Mouse (Mus musculus): ENCODE data around the gene Selenbp1. TPM values are rescaled to one million over a fixed set of nuclear protein-coding genes. Genes with fewer than 3 reads are reported as not detected.

Selenbp1 gene
- total and polyA plus RNA-seq, 3 experiments: 109 to 365 TPM; not detected in 1

DNA sequence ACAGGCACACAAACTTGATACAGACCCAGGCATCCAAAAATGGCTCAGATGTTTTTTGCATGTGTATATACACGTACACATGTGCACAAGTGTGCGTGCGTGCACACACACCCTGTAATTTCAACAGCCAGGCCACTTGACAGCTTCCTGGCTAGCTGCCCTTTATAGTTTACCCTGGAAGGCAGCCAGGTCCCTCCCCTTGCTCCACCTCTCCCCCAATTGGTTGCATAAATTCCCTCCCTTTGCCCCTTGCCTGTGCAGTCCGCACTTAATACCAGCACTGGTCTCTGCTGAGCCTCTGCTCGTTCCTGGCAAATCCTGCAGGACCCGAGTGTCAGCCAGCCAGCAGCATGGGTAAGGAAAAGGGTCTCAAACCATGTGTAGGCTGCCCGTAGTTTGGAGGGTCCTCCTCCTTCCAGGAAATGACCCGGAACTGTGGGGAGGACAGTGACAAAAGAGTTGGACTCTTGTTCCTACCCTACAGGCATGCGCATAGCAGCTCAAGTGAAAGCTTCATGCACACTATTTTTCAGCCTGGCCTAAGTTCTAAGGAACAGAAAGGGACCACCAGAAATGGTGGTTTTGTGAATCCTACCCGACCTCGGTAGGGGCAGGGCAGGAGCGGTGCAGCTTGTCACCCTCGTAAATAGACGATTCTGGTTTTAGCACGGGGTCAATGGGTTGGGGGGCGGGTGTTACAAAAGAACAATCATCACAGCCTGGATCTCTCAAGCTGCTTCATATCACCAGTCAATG is at the start of gene Selenbp1 (continued):
- peak; percentile 91 for TF ChIP-seq ETS1 (IDR thresholded peaks at IDR 0.05; ENCODE audit: low read depth, low read length)
- no peak for TF ChIP-seq TAL1 (IDR thresholded peaks at IDR 0.05; ENCODE audit: low read length)
- TF ChIP-seq BHLHE40 (IDR thresholded peaks at IDR 0.05; ENCODE audit: borderline replicate concordance, low read depth, low read length): peak; percentile 87; the same call in 1 of the 2 replicates
- peak; percentile 57; the same call in 1 of the 2 replicates for TF ChIP-seq MAZ (IDR thresholded peaks at IDR 0.05; ENCODE audit: low read depth, low read length)

GRCm38 (mm10) chr3:94886316-94887224 is 46.3 kb upstream of the Selenbp1 start, which contains the start of gene Psmb4:
Gene Psmb4, minus strand, starts transcription at chr3:94886961.
- H3K36me3 ChIP-seq (ENCODE audit: control insufficient read depth in 1 of 2, insufficient read depth in 2 of 2, low read length in 2 of 2): peaks cover 13 to 16% of the 10 kb centered on the region in 2 experiments
- TF ChIP-seq HCFC1 (IDR thresholded peaks at IDR 0.05; ENCODE audit: low read depth, low read length) (peak; percentile 91), NRF1 (IDR thresholded peaks at IDR 0.05; ENCODE audit: insufficient read depth, low read depth, low read length, poor library complexity, severe bottlenecking) (no peak; the same call in 1 of the 2 replicates), TAL1 (IDR thresholded peaks at IDR 0.05; ENCODE audit: low read length) (no peak), RCOR1 (IDR thresholded peaks at IDR 0.05; ENCODE audit: low read depth, low read length) (peak; percentile 49), MAZ (IDR thresholded peaks at IDR 0.05; ENCODE audit: low read depth, low read length) (0 out of 2 replicates have a peak, but pooled peaks have one; percentile 46), ELF1 (IDR thresholded peaks at IDR 0.05; ENCODE audit: low read depth, low read length) (peak; percentile 84), ZC3H11A (IDR thresholded peaks at IDR 0.05; ENCODE audit: low read depth, low read length) (no peak), ZMIZ1 (IDR thresholded peaks at IDR 0.05; ENCODE audit: low read depth, low read length) (peak; percentile 99), MEF2A (IDR thresholded peaks at IDR 0.05; ENCODE audit: extremely low read depth, insufficient replicate concordance, low read depth, low read length, poor library complexity, severe bottlenecking) (no peak), SIN3A (IDR thresholded peaks at IDR 0.05; ENCODE audit: low read length) (peak; percentile 95), ZKSCAN1 (IDR thresholded peaks at IDR 0.05; ENCODE audit: low read depth, low read length) (no peak), NELFE (IDR thresholded peaks at IDR 0.05; ENCODE audit: low read depth, low read length) (peak; percentile 100), ZNF384 (IDR thresholded peaks at IDR 0.05; ENCODE audit: low read depth, low read length) (no peak), USF2 (IDR thresholded peaks at IDR 0.05; ENCODE audit: borderline replicate concordance in 1 of 2, insufficient read depth in 1 of 2, low read depth in 1 of 2, low read length in 2 of 2) (no peak), SMC3 (IDR thresholded peaks at IDR 0.05; ENCODE audit: low read depth, low read length) (no peak), POLR2A (IDR thresholded peaks at IDR 0.05; ENCODE audit: control insufficient read depth in 1 of 2, insufficient read depth in 1 of 2, low read depth in 1 of 2, low read length in 2 of 2, poor library complexity in 1 of 2) (peak; percentile 89 to 100), UBTF (IDR thresholded peaks at IDR 0.05; ENCODE audit: borderline replicate concordance, insufficient read depth, low read depth, low read length) (no peak), CTCF (IDR thresholded peaks at IDR 0.05 in 2 of 3, conservative IDR thresholded peaks at IDR 0.05 in 1 of 3; ENCODE audit: control insufficient read depth in 1 of 3, insufficient read depth in 1 of 3, low read depth in 2 of 3, low read length in 3 of 3, poor library complexity in 1 of 3, severe bottlenecking in 1 of 3) (no peak), CHD1 (IDR thresholded peaks at IDR 0.05; ENCODE audit: low read depth, low read length) (peak; percentile 93; the same call in 1 of the 2 replicates), MAFK (IDR thresholded peaks at IDR 0.05; ENCODE audit: borderline replicate concordance, low read depth, low read length) (no peak; the same call in 1 of the 2 replicates), USF1 (IDR thresholded peaks at IDR 0.05; ENCODE audit: low read depth, low read length) (0 out of 2 replicates have a peak, but pooled peaks have one; percentile 8), RAD21 (IDR thresholded peaks at IDR 0.05; ENCODE audit: low read depth, low read length) (no peak), TBP (IDR thresholded peaks at IDR 0.05; ENCODE audit: low read depth, low read length) (peak; percentile 96), GABPA (IDR thresholded peaks at IDR 0.05; ENCODE audit: low read depth, low read length) (no peak), POLR2AphosphoS5 (IDR thresholded peaks at IDR 0.05; ENCODE audit: borderline replicate concordance, low read depth, low read length) (peak; percentile 76; the same call in 1 of the 2 replicates), MYC (IDR thresholded peaks at IDR 0.05; ENCODE audit: low read depth, low read length) (peak; percentile 98), POLR2AphosphoS2 (IDR thresholded peaks at IDR 0.05; ENCODE audit: low read length) (peak; percentile 100), JUND (IDR thresholded peaks at IDR 0.05; ENCODE audit: low read depth, low read length) (peak; percentile 22; the same call in 1 of the 2 replicates)

More at GRCm38 (mm10) chr3:94886316-94887224, 46.3 kb upstream of the Selenbp1 start, which contains the start of gene Psmb4:
- DNase-seq (ENCODE audit: low read depth, low spot score): peak; percentile 98
- Histone ChIP-seq H3K9me3 (replicated peaks; ENCODE audit: insufficient read depth, low read length) (no peaks in the 10 kb centered on the region), H3K27me3 (ENCODE audit: control insufficient read depth in 1 of 2, insufficient read depth in 2 of 2, low read length in 2 of 2) (no peaks in the 10 kb centered on the region), H3K4me3 (ENCODE audit: control insufficient read depth in 1 of 2, insufficient read depth in 1 of 2, low read depth in 2 of 2, low read length in 2 of 2) (peak within 1 kb of the TSS; percentile 66 to 93), H3K4me1 (ENCODE audit: control insufficient read depth in 1 of 2, insufficient read depth in 2 of 2, low read length in 2 of 2) (peaks cover 6 to 17% of the 10 kb centered on the region in 2 experiments), H3K79me2 (ENCODE audit: control insufficient read depth, insufficient read depth, low read length, poor library complexity) (peaks cover 18% of the 10 kb centered on the region), H3K27ac (ENCODE audit: control insufficient read depth, low read depth, low read length) (peak within 1 kb of the TSS; percentile 92), H3K9ac (ENCODE audit: control insufficient read depth, low read depth, low read length, poor library complexity, severe bottlenecking) (peak within 1 kb of the TSS; percentile 97)

Measured in MEL (cell line).